Mouse (Mus musculus) heart, postnatal 14 days (tissue): ENCODE results near the gene Iqcb1. TPM values are rescaled to one million over a fixed set of nuclear protein-coding genes. Genes with fewer than 3 reads are reported as not detected.

Experiments
- microRNA-seq, 2 experiments: library from miRNA; unstranded; fragments of <30 nt; microRNA quantifications; one replicate each; pipeline ENCODE4 v1.2.0; 2021 to 2022
- total RNA-seq, 2 experiments: library from RNA; stranded (reverse); gene quantifications; 2 replicates each; pipeline ENCODE4 v1.2.3; 2021

Gene Iqcb1
- total RNA-seq, 2 experiments from 2014 or later = 11.6 to 11.9 TPM

Small RNA genes within 50 kb of the gene (microRNA-seq; reads per million reads assigned to microRNA genes)
- gene Gm22617 = 0 reads per million in 2 experiments

Other genes starting within 250 kb of the Iqcb1 start
- 1 to 10 TPM; 1.6 to 1.7 TPM for gene Cd86, start 162.3 kb upstream of the Iqcb1 start, total RNA-seq
- gene Ildr1, start 134.4 kb upstream of the Iqcb1 start, total RNA-seq = under 1 TPM; 0.07 to 0.19 TPM
- gene Slc15a2, start 43.4 kb upstream of the Iqcb1 start, total RNA-seq = 1 to 10 TPM; 3.6 to 4.0 TPM
- under 1 TPM; 0.60 to 0.71 TPM for gene Eaf2, start 46.6 kb downstream of the Iqcb1 start, total RNA-seq
- gene Golgb1, start 46.8 kb downstream of the Iqcb1 start, total RNA-seq = 10 to 100 TPM; 36.0 to 41.0 TPM
- 10 to 100 TPM in 1 of 2 experiments, 1 to 10 TPM in 1; 8.6 to 12.1 TPM for gene Hcls1, start 106.6 kb downstream of the Iqcb1 start, total RNA-seq
- 100 to 1,000 TPM; 140 to 151 TPM for gene Fbxo40, start 162.1 kb downstream of the Iqcb1 start, total RNA-seq
- gene Polq, start 183.4 kb downstream of the Iqcb1 start, total RNA-seq = 1 to 10 TPM; 1.3 to 1.9 TPM